Mouse (Mus musculus) Patski (cell line): Measurements from ENCODE around the gene AU040320. TPM values are rescaled to one million over a fixed set of nuclear protein-coding genes. Genes with fewer than 3 reads are reported as not detected.

ENCODE experiments used
- ATAC-seq: fragments of 100-300 bp; one replicate; pipeline ENCODE4 v1.8.0; 2021
- CTCF ChIA-PET: fragments of 350-600 bp; sonication (Branson Sonifier 250); formaldehyde crosslinking; loops from one replicate; lab custom pipeline; 2022; ENCODE audit warnings: inconsistent platforms; lab: Charles Lee
- POLR2A ChIA-PET: fragments of 350-600 bp; sonication (Branson Sonifier 250); formaldehyde crosslinking; loops from one replicate; lab custom pipeline; 2022; ENCODE audit warnings: antibody characterized with exemption, inconsistent platforms; lab: Charles Lee
- DNase-seq: peaks from one replicate; pipeline ENCODE4 v3.0.0-alpha.2; 2011; ENCODE audit warnings: low read depth, low spot score
- H3K27me3 ChIP-seq: fragments of 371-371 bp; one replicate; pipeline ENCODE4 v1.5.1; 2021
- CTCF ChIP-seq: fragments of 100-300 bp; IDR thresholded peaks from one replicate; pipeline ENCODE4 v1.5.1; 2021
- in situ Hi-C: fragments of 300-500 bp; cut with MboI; formaldehyde crosslinking; loops from 3 replicates; pipeline ENCODE4 v1.11.1; 2018; ENCODE audit warnings: low pct_unique_long_range_greater_than_20kb, mixed read lengths
- polyA plus RNA-seq: library from polyadenylated mRNA; unstranded; gene quantifications from one replicate; pipeline ENCODE4 v1.2.3, GENCODE M21; 2021

AU040320 gene
- polyA plus RNA-seq, 1 experiment from 2014 or later: 45.6 TPM

GRCm38 (mm10) chr4:126736001-126736414 lies 17.3 kb upstream of the AU040320 start, which contains the start of gene Tfap2e:
Gene Tfap2e (minus strand): TSS chr4:126736240.
- POLR2A ChIA-PET: no interaction called here
- no peak for TF ChIP-seq CTCF
- H3K27me3 ChIP-seq: peaks cover 22% of the 10 kb centered on the region
- CTCF ChIA-PET: no interaction called here
- in situ Hi-C loops: no loop called here
- no peak for DNase-seq
- ATAC-seq: no peak

- TF ChIP-seq CTCF: no peak
- CTCF ChIA-PET: interaction anchor here (0.8 to 2.0 kb wide), 8 partner anchors 10 to 186 kb away, joined by 3 to 31 read pairs (median 3); no protein-coding TSS in a partner anchor
- DNase-seq: no peak
- H3K27me3 ChIP-seq: peaks cover 12% of the 10 kb centered on the region
- no peak for ATAC-seq
- in situ Hi-C loops: loop anchor here (5.0 kb wide), 1 partner anchor 133 kb away; the partner anchor contains the start of gene 5730409E04Rik
- POLR2A ChIA-PET: interaction anchor here (0.6 to 1.6 kb wide), 2 partner anchors 140 to 183 kb away, joined by 5 to 6 read pairs; partner anchors contain the start of gene Clspn
Measured at GRCm38 (mm10) chr4:126739966-126740676, 13.2 kb upstream of the AU040320 start.

GRCm38 (mm10) chr4:126741448-126741847 lies 11.9 kb upstream of the AU040320 start:
- in situ Hi-C loops: loop anchor here (5.0 kb wide), 1 partner anchor 134 kb away; the partner anchor contains the start of gene 5730409E04Rik
- ATAC-seq (peak; percentile 35), DNase-seq (no peak)
- CTCF ChIA-PET: interaction anchor here (0.7 to 2.0 kb wide), 12 partner anchors 12 to 187 kb away, joined by 3 to 31 read pairs (median 3); no protein-coding TSS in a partner anchor
- no peak for TF ChIP-seq CTCF
- POLR2A ChIA-PET: interaction anchor here (1.6 kb wide), 1 partner anchor 141 kb away, joined by 5 read pairs; no protein-coding TSS in a partner anchor
- H3K27me3 ChIP-seq: peaks cover 2% of the 10 kb centered on the region

GRCm38 (mm10) chr4:126742976-126743375 lies 10.4 kb upstream of the AU040320 start:
- in situ Hi-C loops: loop anchor here (5.0 kb wide), 1 partner anchor 136 kb away; the partner anchor contains the start of gene 5730409E04Rik
- POLR2A ChIA-PET: no interaction called here

GRCm38 (mm10) chr4:126743713-126744112 lies 9.6 kb upstream of the AU040320 start:
- no peaks in the 10 kb centered on the region for H3K27me3 ChIP-seq
- in situ Hi-C loops: loop anchor here (5.0 kb wide), 1 partner anchor 136 kb away; the partner anchor contains the start of gene 5730409E04Rik
- ChIA-PET CTCF (interaction anchor here (1.7 to 1.9 kb wide), 2 partner anchors 144 to 189 kb away, joined by 5 to 9 read pairs; no protein-coding TSS in a partner anchor), POLR2A (no interaction called here)
- DNase-seq (no peak), ATAC-seq (no peak)
- no peak for TF ChIP-seq CTCF

More at GRCm38 (mm10) chr4:126742976-126743375, 10.4 kb upstream of the AU040320 start:
- no peaks in the 10 kb centered on the region for H3K27me3 ChIP-seq
- TF ChIP-seq CTCF: no peak
- DNase-seq (no peak), ATAC-seq (no peak)
- CTCF ChIA-PET: interaction anchor here (1.9 kb wide), 1 partner anchor 143 kb away, joined by 9 read pairs; no protein-coding TSS in a partner anchor

GRCm38 (mm10) chr4:126744831-126745230 lies 8.5 kb upstream of the AU040320 start:
- DNase-seq (no peak), ATAC-seq (no peak)
- H3K27me3 ChIP-seq: no peaks in the 10 kb centered on the region
- no peak for TF ChIP-seq CTCF
- CTCF ChIA-PET: interaction anchor here (0.8 to 3.0 kb wide), 5 partner anchors 20 to 190 kb away, joined by 3 to 25 read pairs (median 5); no protein-coding TSS in a partner anchor
- POLR2A ChIA-PET: no interaction called here
- in situ Hi-C loops: loop anchor here (5.0 kb wide), 2 partner anchors 97 to 138 kb away; partner anchors contain the start of gene 5730409E04Rik

- ATAC-seq (no peak), DNase-seq (no peak)
- ChIA-PET CTCF (interaction anchor here (0.8 to 3.0 kb wide), 6 partner anchors 21 to 191 kb away, joined by 3 to 25 read pairs (median 4); no protein-coding TSS in a partner anchor), POLR2A (interaction anchor here (2.1 kb wide), 1 partner anchor 95 kb away, joined by 5 read pairs; no protein-coding TSS in a partner anchor)
- no peak for TF ChIP-seq CTCF
- H3K27me3 ChIP-seq: no peaks in the 10 kb centered on the region
- in situ Hi-C loops: loop anchor here (5.0 kb wide), 1 partner anchor 97 kb away; no protein-coding TSS in a partner anchor
Measured at GRCm38 (mm10) chr4:126745506-126746193, 7.7 kb upstream of the AU040320 start.

- H3K27me3 ChIP-seq: no peaks in the 10 kb centered on the region
- TF ChIP-seq CTCF: no peak
- CTCF ChIA-PET: interaction anchor here (0.8 to 3.0 kb wide), 4 partner anchors 93 to 192 kb away, joined by 3 to 25 read pairs (median 5); no protein-coding TSS in a partner anchor
- DNase-seq (no peak), ATAC-seq (no peak)
- in situ Hi-C loops: loop anchor here (5.0 kb wide), 1 partner anchor 96 kb away; no protein-coding TSS in a partner anchor
- POLR2A ChIA-PET: interaction anchor here (2.1 kb wide), 1 partner anchor 94 kb away, joined by 5 read pairs; no protein-coding TSS in a partner anchor
Measured at GRCm38 (mm10) chr4:126746194-126746840, 7.0 kb upstream of the AU040320 start.

- DNase-seq (no peak), ATAC-seq (no peak)
- ChIA-PET CTCF (interaction anchor here (0.5 kb wide), 1 partner anchor 339 kb away, joined by 3 read pairs; no protein-coding TSS in a partner anchor), POLR2A (no interaction called here)
- in situ Hi-C loops: loop anchor here (5.0 kb wide), 1 partner anchor 94 kb away; no protein-coding TSS in a partner anchor
- H3K27me3 ChIP-seq: no peaks in the 10 kb centered on the region
- no peak for TF ChIP-seq CTCF
Measured at GRCm38 (mm10) chr4:126748381-126748780, 5.0 kb upstream of the AU040320 start.
